Mouse (Mus musculus) skeletal muscle tissue, adult 2 months (tissue): ENCODE measurements around the gene Smarcb1.
A peak's percentile ranks its signal among the peaks of the same experiment; 100 is the strongest.

ENCODE experiments used
- DNase-seq: peaks from one replicate; pipeline ENCODE4 v3.0.0-alpha.2; 2012; ENCODE audit warnings: low read depth, low spot score

Smarcb1 gene

DNA sequence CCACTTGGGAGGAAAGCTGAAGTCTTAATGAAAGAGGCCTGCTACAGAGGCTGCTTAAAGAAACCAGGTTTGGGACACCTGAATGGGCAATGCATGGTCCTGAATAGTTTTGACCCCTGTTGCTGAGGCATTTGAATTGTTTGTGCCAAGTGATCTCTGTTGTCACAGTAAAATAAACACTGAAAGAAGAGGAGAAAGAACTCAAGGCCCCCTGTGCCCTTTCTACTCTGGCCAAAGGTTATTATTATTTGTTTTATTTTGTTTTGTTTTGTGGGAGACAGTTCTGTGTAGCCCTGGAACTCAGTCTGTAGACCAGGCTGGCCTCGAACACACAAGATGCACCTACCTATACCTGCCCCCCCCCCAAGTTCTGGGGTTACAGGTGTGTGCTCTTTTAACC, 13.6 kb upstream of the Smarcb1 start:
- no peak for DNase-seq

DNA sequence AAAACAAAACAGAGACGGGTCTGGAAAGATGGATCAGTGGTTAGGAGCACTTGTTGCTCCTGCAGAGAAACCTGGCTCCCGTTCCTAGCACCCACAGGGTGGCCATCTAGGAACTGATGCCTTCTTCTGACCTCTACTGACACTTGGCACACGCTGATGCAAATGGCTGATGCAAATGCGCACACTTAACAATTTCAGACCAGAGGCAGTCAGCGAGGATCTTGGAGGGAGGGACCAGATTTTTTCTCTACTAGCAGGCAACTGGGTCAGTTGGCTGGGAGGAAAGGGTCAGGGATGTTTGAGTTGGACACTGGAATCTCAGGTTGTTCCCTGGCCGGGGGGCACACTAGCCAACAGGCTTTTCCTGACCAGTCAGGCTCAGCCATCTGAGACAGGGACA, 11.5 kb upstream of the Smarcb1 start, which contains the start of gene Chchd10:
Chchd10 (plus strand) TSS at position 240 of the 400 bp plus-strand sequence.
- DNase-seq, result no peak

DNA sequence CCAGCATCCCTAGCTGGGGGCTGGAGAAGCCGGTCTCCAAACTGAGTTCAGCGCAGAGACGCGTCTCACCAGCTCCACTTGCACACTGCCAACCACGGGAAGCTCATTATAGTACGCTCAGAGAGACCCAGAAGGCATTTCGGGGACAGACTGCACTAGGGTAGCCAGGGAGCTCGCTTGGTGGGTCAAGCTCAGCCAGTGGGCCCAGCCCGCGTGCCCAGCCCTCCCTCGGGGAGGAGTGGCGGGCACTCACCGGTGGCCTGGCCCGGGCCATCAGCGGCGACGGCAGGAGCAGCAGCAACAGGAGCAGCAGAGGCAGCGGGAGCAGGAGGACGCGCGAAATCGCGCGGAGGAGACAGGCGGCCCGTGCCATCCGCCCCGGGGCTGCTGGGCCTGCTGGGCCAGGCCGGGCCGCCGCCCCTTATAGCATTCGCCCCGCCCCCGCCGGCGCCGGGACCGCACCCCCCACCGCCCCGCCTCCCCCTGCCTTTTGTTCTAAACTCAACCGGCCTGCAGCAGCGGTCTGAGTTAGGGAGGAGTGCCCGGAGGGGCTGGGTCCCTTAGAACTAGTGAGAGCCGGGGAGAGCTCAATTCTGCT, 10.8 kb upstream of the Smarcb1 start:
- DNase-seq, result no peak

DNA sequence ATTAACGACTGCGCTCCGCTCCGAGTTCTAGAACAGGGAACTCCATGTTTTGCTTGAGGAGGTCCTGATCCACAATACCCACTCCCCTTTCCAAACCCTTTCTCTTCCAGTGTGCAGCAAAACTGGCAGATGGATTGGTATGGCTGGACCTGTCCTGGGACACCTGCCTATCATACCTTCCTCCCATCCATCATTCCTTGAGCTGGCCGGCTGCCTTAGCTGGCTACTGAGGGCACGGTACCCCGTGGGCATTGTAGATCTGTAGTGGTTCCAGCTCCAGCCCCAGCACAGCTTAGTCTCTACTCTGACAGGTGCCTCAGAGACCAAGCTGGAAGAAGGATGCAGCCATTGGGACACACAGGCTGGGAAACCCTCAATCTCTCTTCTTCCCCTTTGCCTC, 9.9 kb upstream of the Smarcb1 start:
- DNase-seq, result no peak

DNA sequence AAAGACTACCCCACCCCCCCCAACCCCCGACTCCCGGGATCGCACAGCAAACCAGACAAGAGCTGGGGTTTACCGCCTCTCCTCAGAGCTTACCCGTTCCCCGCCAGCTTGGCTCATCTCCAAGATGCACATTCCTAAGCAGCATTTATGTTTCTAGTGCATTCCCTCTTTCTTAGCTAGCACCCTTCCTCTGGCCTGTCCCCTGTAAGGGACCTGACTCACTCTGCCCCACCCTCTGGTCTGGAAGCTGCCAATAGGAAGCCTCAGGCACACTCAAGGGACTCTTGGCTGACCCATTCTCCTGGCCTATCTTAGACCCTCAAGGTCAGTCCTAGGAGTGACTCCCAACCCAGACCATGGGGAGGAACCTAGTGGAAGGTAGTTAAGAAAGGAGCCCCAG, 8.9 kb upstream of the Smarcb1 start:
- no peak for DNase-seq

DNA sequence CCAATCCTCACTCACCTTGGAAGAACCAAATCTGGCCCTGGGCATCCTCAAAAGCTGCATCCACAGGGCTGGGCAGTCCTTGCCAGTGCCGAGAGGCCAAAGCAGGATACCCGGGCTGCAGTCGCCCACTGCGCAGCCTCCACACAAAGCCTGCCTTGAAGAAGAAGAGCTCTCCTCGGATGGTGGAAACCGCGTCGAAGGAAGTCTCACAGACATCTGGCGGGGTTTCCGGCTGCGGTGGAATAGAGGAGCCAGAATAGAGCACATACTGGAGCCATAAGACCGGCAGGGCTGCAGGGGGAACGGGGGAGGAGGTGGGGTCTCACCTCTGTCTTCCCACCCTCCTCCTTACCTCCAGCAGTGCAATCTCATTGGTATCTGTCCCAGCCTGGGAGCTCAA, 5.0 kb upstream of the Smarcb1 start:
- no peak for DNase-seq

DNA sequence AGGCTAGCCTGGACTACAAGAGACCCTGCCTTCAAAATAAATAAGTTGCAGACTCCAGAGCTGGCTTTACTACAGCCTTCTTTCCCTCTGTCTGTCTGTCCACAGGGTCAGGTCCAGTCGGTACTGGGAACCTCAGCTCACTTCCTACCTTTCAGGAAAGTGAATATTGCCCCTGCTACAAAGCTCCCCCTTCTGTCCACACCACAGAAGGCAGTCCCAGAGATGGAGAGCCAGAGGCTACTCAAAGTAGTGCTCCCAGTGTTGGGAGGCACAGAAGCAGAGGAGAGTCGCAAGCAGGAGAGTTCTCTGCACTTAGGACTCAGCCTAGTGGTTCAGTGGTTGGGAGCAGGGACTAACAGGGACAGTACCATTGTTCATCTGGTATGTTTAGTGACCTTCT, 2.9 kb upstream of the Smarcb1 start:
- DNase-seq, result no peak

DNA sequence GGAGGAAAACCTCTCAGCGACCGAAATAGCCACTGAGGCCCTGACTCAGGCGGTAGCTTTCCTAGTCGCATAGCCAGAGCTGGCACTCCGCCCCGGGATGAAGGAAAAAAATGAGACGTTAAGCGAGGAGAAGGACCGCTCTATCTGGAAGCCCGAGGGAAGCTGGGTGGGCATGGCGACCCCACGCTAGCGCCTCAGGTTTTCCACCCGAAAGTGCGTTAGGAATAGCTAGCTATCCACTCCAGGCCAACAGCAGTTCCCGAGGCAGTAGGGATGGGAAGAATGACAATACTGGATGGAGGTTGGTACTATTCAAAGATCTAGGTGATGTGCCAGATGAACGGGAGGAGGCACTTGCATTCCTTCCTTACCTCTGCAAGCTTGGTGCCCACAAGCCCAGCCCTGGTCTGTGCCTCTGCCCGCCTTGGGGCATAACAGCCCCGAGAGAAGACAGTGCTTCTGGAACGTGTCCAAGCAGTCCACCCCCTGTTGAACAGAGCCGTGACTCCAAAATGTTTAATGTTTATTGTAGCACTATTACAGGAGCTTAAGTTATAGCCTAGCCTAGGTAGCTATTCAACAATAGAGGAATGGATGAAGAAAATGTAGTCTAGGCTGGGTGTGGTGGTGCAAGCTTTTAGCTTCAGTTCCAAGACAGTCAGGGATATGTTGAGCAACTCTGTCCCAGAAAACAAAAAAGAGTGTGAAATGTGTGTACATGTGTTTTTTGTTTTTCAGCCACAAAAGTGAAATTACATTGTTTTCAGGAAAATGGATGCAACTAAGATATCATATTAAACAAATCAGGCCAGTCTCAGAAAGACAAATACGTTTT, 526 bp upstream of the Smarcb1 start:
- no peak for DNase-seq

DNA sequence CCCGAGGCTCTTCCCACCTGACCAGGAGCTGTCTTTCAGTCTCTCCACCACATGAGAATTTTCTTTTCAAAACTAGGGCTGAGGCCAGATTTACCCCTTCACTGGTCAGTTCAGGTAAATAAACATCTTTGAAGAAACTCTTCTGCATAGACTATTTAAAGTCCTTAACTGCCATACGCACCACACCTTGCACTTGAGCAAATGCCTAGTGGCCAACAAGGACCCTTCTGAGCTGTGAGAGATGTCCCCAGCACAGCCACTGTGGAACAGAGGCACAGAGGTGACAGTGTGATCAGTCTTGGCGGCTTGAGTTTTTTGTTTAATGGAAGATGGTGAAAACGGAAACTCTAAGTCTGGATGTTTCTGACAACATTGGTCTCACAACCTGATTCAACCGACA, 2.4 kb downstream of the Smarcb1 start:
- DNase-seq, result no peak

DNA sequence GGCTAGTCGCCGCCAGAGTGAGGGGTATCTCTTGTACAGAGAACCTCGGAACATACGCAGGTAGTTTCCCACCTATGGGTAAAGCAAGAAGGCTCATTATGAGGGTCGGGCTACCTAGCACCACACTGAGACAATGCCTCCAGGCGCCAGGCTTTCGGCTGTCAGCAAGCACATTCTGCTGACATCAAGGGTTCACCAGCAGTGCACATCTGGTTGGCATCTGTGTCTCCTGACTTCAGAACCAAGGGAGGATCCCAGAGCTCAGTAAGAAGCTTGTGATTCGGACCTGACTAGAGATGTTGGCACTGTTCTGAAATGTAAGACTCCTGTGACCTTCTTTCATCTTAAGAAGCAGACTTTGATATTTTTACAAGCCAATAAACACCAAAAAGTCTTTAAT, 4.6 kb downstream of the Smarcb1 start:
- DNase-seq, result no peak

DNA sequence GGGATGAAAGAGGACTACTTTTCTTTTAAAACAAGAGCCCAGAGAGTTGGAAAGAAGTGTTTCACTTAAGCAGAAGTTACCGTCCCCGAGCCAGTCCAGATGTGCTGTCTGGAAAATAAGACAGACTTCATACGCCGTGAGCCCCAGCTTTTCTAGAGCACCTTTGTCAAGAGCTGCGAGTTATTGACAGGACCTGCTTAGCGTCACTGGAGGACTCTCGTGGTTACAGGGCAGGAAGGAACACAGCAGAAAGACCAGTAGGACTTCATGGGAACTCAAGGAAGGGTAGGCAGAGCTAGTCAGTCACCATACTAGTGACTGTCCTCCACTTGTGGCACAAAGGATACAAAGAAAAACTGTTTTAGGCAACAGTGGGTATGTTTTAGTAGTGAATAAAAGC, 5.9 kb downstream of the Smarcb1 start:
- DNase-seq, result no peak

DNA sequence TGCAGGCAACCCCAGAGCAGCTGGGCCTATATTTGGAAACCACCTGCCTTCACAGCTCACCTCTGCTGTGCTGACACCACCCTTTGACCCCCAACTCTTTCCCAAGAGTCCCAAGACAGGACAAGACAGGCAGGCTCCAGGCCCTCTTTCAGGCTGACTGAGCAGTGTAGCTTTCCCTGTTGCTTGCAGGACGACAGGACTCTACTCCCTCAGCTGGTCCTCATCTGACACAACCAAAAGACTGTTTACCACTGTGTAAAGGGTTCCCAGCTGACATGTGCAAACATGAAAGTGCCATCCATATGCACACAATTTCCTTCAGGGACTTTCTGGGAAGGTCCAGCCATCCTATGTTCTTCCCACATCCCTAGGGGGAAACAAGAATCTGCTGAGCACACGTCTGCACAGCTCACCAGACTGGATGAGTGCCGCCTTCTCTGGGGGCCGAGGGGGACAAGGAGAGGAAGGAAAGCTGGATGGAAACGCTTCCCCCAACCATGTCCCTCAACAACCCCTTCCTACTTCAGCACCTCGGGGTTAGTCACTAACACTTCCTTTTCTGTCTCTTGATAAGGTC, 8.3 kb downstream of the Smarcb1 start:
- no peak for DNase-seq

DNA sequence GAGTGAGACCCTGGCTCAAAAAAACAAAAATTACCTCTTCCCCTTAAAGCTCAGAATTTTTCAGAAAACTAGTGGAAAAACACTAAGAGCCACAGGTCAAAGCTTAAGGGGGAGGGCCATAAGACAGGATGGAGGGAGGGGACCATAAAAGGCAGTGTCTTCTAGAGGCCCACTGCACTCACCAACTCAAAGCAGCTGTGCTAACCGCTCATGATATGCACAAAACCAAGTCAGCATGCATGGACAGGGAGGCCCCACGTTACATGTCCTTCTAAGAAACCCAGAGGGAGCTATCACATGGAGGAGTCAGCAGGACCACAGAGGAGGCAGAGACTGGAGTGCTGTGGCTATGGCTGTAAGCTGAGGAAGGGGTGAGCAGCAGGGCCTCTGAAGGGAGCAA, 10.7 kb downstream of the Smarcb1 start:
- DNase-seq, result no peak

DNA sequence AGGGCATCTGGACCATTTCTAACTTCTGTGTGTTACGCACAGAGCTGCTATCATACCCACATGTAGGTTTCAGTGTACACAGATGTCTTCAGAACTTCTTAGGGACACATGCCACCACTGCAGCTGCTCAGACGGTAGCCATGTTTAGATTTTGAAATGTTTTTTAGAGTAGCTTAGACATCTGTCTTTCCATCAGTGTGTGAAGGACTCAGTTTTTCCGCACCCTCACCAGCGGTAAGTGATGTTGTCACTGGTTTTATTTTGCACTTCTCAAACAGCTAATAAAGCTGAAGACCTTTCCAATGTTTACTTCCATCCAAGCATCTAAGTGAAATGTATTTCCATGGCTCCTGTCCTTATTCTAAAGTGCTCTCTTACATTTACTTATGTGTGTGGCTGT, 14.5 kb downstream of the Smarcb1 start:
- DNase-seq, result no peak

DNA sequence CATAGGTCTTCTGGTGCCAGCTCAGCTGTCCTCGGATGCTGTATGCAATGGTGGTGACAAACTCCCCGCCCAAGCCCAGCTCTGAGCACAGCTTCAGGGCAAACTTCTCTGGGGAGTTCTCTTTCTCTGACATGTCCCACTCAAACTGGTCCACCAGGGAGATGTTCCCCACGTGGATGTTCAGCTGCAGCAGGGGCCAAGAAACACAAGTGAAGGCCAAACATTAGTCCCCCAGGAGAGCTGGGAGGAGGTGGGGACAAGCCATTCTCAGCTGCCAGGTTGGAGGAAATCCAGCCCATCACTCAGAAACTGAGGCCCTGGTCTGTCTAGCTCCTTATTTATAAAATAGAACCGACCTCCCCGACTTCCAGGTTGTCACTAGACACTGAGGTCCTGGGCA, 17.0 kb downstream of the Smarcb1 start:
- no peak for DNase-seq

DNA sequence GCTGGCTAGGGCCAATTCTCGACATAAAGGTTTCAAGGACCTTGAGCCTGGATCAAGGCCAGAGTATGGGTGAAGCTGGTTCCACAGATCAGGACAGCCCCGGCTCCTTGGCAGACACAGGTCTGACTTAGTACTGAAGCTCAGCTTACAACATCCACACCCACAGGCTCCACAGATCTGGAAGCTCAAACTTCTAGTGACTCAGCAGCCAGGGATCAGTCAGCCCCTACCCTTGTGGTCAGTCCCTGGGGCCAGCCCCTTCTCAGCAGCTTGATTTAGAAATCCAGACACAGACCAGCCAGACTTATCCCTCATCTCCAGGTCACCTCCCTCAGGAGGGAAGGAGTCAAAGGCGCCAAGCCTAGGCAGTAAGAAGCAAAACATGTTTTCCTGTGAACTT, 22.6 kb downstream of the Smarcb1 start:
- DNase-seq, result peak; percentile 92

DNA sequence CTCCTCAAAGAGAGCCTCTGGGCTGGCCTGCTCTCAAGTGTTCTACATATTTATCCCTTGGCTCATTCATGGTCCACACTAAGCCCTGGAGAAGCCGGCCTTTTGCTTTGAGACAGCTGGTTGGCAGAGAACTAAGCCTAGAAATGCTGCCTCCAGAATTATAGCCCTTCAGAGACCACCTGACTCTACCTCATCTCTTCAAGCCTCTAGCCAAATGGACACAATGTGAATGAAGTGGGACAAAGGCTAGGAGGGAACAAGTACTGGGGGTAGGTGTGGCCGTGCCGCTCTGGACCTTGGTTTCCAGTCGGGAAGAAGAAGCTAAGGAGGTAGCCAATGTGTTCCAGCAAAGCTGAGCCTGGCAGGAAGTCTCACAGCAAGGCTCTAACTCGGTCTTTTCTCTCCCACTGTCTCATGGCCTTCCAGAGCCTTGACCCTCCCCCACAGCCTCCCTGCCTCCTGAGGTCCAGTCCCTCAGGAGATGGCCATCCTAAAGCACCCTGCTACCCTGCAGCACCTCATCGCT, 23.3 kb downstream of the Smarcb1 start:
- DNase-seq, result no peak

DNA sequence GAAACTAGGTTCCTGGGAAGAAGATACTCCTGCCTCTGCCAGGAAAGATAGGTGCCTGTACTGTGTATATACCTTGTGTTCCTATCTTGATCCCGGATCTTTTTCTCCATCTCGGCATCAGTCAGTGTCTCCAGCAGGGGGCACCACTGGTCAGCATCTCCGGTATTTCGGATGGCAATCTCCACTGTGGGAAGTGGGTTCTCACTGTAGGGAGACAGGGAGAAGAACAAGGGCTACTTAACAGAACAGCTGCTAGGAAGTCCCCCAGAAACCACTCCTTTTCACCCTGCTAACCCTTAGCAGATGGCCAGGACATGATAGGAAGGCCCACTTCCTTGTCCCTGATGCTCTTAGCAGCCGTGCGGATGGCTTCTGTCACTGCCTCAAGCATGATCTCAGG, 24.0 kb downstream of the Smarcb1 start:
- peak; percentile 62 for DNase-seq

DNA sequence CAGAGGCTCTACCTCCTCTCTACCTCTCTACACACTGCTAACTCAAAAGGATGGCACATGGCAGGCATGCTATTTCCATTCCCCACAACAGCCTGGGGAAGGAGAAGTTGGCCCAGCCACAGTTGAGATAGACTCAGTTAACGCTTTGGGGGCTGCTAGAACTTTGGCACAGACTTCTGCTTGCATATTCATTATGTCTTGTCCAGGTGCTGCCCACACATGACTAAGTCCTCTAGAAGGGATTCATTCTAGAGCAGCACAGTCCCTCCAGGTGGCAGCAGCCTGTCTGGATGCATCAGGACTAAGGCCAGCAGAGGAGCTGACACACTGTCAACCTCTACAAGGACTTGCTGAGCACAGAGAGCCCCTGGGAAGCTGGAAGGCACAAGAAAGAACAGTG, 25.2 kb downstream of the Smarcb1 start:
- DNase-seq, result no peak

DNA sequence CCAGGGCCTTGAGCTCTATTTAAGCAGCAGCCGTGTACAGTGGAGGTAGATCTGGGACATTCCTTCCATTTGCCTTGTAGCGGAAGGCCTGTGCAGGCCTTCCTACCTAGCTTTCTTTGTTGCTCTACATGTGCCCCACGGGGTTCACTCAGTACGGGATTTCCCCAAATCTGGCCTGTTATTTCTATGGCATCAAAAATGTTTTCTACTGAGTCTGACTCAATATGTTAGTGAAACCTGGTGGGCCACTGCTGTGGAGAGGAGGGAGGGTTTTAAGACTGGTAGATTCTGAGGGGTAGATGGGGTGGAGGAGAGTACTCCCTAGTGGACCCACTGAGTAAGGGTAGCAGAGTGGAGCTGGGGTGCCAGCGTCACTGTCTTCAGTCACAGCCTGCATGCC, 25.7 kb downstream of the Smarcb1 start:
- no peak for DNase-seq

DNA sequence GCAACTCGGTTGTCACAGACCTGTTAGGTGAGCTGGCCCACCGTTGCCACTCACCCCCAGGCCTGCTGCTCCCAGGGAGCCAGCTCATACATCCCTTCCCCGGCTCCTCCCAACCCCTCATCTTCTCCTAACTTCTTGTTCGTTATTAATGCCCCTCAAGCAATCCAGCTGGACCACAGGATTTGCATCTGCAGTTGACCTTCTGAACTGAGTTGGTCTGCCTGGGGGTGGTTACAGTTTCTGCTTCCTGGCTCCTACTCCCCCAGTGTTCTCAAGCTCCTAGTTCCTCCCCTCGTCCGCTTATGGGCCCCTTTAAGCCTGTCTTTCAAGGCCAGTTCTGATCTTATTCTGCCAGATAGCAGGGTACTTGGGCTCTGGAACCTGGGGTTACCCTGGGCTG, 26.8 kb downstream of the Smarcb1 start:
- DNase-seq, result no peak

DNA sequence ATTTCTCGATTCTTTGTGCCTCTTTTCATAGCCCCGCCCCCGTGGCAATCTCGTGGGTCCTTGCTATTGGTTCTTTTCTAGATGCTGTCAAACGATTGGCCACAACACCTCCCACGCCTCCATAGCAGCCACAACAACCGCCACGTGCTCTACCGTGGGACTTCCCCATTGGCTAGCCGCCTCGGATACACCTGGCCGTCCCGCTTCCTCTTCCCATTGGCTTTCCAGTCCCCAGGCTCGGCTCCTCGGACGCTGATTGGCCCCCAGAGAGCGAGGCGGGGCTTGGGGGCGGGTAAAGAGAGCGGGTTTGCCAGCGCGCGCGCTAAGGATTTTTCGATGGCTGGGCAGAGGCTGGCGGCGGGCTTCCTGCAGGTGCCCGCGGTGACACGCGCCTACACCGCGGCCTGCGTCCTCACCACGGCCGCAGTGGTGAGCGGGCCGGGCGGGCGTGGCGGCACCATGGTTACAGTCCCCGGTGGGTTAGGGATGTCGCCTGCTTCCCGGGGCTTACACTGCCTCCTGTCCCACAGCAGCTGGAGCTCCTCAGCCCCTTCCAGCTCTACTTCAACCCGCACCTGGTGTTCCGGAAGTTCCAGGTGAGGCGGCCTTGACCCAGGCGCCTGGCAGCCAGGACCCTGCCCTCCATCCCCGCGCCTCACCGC, 28.2 kb downstream of the Smarcb1 start, which contains the start of gene Derl3:
Derl3 (plus strand) TSS at position 325 of the 662 bp plus-strand sequence.
- DNase-seq, result peak; percentile 90
